Mouse (Mus musculus): ENCODE measurements around the gene Kremen1.

Gene Kremen1

DNA sequence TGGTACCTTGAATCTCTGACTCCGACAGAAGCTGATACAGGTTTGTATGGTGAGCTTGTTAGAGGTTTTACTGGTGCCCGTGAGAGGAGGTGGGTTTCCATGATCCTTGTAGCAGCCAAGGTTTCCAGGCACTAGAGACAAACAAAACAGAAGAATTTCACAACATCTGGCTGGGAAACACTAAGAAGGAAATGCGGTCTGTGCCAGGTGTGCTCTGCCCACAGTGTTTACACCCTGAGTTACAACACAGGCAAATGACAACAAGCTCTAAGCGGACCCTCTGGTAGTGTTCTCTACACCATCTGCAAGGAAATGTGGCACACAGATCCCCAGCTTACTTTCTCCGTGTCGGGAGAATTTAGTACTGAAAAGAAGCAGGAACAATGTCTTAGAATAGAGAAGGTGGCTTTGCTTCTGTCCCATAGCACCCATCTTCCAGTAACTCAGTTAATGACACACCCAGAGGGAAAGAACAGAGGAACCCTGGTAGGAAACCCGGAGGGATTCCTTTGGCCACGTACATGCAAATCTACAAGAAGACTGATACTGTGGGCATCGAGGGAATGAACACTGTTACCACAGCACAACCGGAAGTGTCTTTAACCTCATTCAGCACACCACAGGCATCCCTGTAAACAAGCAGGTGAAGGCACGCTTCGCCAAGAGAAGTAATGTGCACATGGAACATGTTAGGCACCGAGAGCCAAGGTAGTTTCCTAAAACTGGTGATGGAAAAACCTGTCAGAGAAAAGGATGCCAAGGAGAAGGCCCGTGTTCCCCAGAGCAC is 45.8 kb downstream of the Kremen1 start:
- 85% methylated on average over 14 of the region's 14 CpGs for WGBS

DNA sequence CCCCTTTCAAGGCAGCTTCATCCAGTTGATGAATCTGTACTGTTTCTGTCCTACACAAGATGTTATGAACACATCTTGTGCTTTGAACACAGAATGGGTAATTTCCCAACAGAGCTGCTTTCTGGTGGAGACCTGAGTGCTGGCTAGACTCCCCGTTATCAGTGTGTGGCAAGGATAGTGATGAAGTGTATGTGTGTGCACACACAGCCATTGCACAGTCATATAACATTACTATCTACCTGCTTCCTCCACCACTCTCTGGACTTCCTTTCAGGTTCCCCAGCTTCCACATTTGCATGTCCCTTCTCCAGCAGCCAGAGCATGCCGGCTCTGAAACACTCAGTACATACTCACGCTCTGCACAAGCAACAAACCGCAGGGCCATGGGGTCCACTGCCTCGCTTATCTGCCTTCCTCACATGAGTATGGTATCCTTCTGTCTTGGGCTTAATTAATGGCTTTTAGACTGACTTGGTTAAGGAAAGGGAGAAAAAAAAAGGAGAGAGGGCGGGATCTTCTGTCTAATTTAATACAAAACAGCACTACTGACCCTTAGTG is 46.8 kb downstream of the Kremen1 start:
- 95% methylated on average over 6 of the region's 6 CpGs for WGBS

DNA sequence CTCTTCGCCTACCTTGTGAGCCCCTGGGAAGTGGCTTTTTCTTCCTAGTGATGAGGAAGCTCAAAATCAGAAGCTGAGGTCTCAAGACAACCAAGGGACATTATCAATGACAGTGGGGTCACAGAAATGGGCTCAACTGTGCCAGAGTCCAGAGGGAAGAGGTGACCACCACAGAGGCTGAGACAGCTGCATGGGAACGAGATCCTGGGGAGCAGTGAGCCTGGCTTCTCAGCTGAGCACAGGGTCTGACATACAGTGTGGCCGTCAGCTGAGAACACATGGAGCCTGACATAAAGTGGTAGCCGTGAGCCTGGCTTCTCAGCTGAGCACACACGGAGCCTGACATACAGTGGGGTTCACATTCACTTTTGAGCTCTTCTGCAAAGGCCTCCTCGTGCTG is 58.3 kb downstream of the Kremen1 start:
- WGBS: 87% methylated on average over 6 of the region's 6 CpGs

DNA sequence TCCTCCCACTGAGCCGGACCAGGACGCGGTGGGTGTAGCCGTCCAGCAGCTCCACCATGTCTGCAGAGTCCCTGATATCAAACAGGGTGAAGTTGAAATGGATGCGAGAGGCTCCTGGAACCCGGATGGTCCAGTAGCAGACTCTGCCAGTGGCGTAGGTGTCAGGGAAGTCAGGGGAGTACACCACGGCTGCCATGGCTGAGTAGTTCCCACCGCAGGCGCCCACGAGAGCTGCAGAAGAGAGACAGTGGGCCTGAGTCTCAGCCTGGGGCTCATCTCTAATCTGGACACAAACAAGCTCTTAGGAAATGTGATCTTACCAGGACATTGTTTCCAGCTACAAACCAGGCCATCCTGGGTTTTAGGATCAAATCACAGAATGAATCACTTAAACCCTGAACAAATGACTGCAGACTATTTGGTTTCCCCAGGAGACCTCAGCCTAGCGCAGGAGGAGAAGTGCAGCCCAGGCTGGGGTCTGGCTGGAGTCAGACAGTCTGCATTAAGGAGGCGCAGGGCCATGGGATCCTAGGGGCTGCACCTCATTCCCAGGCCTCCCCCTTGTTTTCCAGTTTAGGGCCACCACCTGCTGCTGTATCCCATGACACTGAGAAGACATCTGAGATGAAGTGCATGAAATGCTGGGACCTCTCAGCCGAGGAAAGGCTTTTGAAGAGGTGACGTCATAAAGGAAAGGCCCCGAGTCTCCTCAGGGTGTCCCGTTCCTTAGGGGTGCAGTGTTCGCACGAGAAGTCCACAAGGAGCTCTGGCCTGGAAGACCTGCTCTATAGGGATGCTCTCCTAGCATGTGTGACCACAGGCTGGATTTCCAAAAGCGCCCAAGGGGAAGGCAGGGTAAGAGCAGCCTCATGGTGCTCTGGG is 59.3 kb downstream of the Kremen1 start:
- 94% methylated on average over 20 of the region's 20 CpGs for WGBS

DNA sequence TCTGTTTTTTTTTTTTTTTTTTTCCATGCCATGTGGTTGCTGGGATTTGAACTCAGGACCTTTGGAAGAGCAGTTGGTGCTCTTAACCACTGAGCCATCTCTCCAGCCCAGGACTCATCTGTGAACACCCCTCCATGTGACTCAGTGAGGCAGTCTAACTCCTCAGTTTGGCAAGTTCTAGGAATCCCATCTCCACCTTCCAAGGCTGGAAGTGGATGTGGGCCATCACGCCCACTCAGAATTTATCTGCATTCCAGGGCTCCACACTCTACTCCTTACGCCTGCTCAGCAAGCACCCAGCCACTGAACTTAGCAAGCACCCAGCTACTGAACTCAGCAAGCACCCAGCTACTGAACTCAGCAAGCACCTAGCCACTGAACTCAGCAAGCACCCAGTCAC is 61.5 kb downstream of the Kremen1 start:
- 64% methylated on average over 2 of the region's 2 CpGs for WGBS

DNA sequence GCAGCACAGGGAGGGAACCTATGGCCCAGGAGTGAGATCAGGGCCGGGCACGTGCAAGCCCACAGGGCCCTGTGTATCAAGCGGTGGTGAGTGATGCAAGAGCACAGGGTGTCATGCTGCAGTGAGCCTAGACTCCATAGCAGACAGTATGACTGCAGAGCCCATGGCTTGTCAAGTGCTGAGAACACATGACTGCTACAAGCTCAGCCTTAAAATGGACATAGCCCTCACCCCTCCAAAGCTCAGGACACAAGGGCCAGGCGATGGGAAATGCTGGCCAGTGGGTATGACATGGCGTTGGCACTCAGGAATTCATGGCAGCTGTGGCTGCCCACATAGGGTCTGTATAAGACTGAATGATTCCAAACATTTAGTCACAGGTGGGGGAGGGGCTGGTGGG is 64.3 kb downstream of the Kremen1 start:
- WGBS: 97% methylated on average over 5 of the region's 5 CpGs

DNA sequence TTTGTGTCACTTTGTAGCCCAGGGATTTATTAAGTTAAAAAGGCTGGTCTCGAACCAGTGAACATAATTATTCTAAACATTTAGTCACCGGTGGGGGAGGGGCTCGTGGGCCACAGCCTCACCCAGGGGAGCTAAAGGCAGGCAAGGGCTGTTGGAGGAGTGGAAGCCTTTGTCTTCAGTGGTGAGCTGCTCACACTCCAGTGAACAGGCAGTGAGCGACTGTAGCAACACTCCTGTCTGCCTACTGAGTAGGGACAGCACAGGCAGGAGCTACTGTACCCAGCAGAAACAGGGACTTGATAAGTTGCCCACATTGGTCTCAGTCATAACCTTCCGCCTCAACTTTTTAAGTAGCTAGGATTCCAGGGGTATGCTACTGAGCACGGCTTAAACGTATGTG is 64.8 kb downstream of the Kremen1 start:
- 82% methylated on average over 7 of the region's 7 CpGs for WGBS

DNA sequence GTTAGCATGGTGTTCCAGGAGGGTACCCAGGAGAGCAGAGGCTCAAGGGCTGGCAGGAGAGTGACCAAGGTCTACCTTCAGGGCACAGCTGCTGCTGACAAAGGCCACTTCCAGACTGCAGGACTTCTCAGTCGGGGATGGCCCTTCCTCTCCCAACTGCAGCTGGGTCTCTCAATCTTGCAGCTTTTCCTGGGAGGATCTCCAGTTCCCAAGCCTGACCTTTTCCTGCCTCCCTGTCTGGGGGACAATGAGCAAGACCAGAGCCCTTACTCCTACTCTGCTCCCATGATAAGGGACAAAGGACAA is 67.8 kb downstream of the Kremen1 start:
- 67% methylated on average over 1 of the region's 1 CpGs for WGBS

DNA sequence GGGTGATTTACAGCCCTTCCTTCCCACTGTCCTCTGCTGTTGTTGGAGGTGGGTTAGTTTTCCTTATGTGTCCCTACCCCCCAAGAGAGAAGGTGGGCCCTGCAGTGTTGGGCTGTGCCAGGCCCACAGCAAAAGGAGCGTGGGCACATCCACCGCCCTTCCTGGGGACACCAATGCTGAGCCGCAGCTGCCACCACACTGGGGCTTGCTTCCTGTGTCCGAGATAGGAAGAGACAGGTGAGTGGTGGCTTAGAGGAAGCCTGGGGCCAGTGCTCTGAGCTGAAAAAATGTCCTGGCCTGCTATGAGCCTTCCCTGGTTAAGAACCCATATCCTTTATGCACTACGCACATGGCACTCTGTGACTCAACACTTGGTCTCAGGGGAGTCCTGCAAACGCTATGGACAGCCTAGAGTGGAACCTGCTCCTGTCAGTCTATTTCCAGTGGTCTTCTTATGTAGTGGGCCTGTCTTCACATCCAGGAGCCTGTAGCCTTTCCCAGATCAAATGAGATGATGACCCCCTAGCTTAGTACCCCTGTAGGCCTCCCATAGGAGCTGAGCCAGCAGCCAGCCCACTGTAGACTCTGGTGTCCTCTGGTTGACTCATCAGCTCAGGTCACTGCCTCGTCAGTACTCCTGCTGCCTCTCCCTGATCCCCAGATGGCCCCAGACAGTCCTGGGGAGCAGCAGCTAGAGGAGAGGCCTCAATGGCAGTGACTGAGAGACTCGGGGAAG is 68.3 kb downstream of the Kremen1 start:
- WGBS: 89% methylated on average over 8 of the region's 8 CpGs

DNA sequence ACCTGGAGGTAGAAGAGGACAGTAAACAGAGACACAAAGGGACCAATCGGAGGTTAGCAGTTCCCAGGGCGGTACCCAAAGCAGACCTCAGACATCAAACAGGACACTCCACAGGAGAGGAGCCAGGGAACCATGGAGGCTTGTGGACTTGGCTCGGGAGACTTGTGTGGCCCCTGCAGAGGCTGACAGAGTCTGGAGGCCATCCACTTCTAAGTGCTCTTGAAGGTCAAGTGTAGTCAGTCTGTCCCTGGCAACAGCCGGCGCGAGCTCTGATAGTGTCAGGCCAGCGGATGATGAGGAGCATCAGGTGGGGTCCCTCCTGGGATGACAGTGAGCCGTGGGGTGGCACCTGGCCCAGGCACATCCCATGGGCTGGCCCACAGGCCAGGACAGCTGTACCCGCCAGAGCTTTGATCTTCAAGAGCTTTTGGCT is 69.3 kb downstream of the Kremen1 start:
- WGBS: 77% methylated on average over 9 of the region's 9 CpGs

DNA sequence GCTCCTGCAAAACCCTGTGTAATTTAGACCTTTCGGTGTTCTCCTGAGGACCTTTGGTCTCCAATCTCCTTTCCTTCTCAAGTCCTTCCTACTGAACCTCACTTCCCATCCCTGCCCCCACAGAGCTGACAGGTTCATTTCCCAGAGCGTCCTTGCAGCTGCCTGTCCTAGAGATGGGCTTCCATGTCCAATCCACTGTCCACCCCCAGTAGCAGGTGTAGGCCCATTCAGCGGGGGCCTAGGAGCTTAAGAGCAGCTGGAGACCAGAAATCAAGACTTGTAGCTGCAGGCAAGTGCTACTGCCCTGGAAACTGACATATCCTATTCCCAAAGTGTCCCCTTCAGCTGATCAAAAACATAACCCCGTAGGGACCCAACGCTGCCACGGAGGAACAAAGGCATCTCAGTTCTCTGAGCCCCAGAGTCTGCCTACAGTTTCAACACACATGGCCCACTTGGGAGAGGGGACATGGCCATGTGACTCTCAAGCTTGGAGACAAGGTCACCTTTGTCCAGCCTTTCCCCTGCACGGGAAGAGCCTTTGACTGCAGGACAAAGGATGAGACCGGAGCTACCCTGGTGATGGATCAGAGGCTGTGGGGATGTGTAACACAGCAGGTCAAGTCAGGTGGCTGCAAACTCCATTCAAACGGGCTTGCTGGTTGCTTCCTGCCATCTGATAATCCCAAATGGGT is 72.0 kb downstream of the Kremen1 start:
- 69% methylated on average over 9 of the region's 9 CpGs for WGBS

DNA sequence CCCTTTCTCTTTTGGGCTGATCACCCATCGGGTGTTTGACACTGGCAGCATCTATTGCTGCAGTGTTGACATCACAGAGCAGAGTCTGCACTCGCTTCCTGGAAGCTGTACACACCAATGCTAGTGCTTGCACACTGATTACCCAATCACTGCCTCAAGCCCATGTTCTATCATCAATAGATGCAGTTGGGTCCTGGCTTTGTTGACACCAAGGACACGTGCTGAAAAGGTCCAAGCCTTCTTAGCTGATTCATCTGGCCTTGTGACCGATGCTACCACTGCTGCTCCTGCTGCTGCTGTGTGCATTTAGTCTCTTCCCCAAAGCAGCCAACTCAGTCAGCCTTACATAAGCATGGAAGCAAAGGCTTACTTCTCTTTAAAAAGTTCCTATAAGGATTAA is 73.2 kb downstream of the Kremen1 start:
- 83% methylated on average over 4 of the region's 4 CpGs for WGBS

DNA sequence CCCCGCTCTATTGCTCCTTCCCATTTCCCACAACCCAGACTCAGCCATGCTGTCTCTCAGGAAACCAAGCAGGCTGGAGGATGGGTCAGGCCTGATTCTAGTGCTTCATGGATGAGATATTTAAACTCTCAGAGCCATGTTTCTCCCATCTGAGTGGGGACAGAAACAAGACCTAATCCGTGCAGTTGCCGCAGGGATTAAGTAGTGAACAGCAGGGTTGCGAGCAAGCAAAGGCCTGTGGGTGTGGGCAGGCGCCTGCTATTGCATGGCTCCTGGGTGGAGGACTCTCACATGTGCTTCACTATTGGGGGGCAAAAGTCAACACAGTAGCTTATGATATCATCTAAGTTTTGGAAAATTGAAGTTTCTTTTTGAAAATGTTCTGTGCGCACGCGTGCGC is 76.5 kb downstream of the Kremen1 start:
- 91% methylated on average over 9 of the region's 9 CpGs for WGBS

DNA sequence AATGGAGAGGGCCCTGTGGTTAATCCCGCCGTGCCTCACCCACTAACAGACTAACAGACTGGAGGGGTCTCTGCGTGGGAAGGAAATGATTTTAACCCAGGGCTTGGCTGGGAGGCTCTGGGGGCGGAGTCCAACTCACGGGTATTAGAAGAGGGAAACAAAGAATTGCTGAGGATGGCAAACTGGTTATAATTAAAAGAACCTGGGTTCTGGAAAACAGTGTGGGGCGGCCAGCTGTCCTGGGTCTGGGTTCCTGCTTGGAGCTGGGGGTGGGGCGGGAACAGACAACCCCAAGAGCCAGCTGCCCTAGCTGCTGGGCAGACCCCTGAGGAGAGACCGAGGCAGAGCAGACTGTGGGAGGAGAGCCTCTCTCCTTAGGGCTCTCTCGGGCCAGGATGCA is 77.1 kb downstream of the Kremen1 start:
- 63% methylated on average over 9 of the region's 9 CpGs for WGBS

DNA sequence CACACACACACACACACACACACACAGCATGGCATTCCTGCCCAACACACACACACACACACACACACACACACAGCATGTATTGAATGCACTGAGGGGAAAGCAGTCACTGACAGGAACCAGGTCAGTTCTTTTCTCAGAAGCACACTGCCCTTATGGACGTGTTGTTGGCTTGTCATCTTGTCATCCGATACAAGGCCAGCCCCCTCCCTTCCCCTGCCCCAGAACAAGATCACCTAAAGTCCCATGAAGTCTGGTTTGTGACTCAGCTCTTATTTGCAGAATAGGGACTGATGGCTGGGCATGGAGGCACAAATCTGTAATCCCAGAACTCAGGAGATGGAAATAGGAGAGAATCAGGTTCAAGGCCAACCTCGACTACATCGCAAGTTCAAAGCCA is 78.5 kb downstream of the Kremen1 start:
- 85% methylated on average over 4 of the region's 4 CpGs for WGBS

DNA sequence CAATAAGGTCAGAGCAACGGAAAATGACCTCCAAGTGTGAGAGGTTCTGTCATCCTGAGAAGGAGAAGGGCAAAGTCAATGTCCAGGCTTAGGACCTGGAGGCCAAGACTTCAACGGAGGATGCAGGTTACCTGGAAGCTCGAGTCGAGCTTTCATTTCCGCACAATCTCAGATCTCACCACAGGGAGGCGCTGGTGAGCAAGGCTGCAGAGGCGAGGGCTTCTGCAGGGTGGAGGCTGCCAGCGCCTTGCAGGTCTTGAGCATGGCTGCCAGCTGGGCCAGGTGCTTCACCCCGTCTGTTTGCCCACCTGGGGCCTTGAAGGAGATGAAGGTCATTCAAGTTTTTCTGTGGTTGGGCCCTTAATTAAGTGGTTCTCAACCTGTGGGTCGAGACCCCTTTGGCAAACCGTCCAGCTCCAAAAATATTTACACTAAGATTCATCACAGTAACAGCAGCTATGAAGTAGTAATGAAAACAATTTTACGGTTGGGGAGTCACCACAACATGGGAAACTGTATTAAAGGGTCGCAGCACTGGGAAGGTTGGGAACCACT is 79.4 kb downstream of the Kremen1 start:
- 30% methylated on average over 13 of the region's 13 CpGs for WGBS

DNA sequence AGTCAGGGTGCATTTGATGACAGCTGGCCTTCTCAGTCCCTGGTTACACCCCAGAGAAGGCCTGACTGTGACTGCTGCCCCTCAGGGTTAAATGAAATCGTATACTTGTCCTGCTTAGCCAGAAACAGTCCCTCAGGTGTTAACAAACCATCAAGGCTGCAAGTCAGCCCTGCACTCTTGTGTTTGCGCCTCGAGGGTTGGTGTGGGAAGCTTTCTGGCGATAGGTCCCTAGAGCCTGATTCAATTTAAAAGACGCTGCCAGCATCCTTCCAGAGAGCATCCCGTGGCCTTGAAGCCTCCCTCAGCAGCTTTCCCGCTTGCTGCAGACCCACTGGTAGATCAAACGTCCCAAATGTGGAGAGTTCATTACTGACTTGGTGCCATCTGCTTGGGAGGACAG is 82.0 kb downstream of the Kremen1 start:
- WGBS: 54% methylated on average over 8 of the region's 8 CpGs

DNA sequence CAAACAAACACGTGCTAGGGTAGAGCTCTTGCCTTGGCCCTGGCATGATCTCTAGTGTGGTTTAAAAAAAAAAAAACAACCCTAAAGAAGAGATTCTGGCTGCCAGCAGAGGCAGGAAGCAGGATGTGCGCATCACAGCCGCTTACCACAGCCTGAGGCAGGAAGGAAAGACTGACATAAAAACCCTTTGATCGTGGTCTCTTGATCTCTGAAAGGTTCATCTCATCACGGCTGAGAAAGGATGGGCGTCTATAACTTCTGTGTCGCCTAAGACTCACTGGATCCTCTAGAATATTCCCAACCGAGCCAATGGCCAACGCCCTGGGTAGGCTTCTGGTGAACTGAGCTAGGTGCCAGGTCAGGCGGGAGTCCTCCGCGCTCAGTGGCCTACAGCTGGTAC is 84.2 kb downstream of the Kremen1 start:
- 82% methylated on average over 12 of the region's 12 CpGs for WGBS

DNA sequence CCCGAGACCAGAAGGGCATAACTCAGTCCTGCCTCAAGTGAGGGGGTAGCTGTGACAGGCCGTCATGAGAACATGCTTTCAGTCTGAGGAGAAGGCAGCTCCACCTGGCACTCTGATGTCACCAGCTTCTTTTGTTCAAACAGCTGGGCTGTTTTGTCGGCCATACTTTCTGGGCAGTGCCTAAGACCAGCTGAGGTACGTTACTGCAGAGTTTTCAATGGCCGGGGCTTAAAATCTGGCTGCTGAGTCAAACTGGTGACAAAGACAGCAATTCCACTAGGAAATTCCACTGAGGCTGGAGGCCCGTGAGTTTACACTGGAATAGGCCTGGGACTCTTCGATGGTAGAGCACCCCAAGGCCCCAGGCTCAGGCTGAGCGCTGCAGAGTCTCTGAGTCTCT is 84.7 kb downstream of the Kremen1 start:
- whole genome bisulfite sequencing: 82% methylated on average over 8 of the region's 8 CpGs

DNA sequence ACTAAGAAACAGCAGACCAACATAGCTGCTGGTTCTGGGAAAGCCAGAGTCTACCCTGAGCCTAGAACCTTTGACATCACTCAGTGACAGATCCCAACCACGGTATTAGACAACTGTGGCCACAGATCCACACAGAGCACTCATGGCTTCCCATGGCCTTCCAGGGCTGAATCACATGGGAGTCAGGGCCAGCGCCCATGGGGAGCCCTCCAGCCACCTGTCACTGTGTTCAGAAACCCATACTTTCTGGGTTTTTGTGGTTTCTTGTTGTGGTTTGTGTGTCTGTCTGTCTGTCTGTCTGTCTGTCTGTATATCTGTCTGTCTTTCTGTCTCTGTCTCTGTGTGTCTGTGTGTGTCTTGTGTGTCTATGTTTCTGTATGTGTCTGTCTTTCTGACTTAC is 85.5 kb downstream of the Kremen1 start:
- 93% methylated on average over 2 of the region's 2 CpGs for WGBS

DNA sequence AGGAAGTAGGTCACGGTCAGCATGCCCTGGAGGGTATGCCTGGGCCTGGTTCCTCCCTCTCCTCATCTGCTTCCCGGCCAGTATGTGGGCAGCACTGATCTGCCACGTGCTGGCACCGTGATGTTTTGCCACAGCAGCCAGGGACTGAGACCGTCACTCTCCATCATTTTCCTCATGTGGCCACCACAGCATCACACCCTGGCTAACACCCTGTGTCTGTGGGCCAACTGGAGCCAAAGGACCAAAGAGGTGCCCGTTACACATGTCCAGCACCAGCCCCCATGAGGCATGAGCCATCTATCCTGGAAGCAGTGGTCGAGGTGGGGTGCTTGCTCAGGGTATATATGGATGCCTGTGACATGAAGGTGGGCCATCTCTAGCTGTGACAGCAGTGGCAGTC is 86.2 kb downstream of the Kremen1 start:
- 92% methylated on average over 7 of the region's 7 CpGs for WGBS

Data from cerebral cortex, adult 2 months (tissue).